Mouse (Mus musculus) adipocyte (in vitro differentiated cells): ENCODE results near the gene Rae1.

Source experiments
- DNase-seq: peaks from one replicate; pipeline ENCODE4 v3.0.0-alpha.2; 2016; ENCODE audit warnings: low spot score

Gene Rae1

DNA sequence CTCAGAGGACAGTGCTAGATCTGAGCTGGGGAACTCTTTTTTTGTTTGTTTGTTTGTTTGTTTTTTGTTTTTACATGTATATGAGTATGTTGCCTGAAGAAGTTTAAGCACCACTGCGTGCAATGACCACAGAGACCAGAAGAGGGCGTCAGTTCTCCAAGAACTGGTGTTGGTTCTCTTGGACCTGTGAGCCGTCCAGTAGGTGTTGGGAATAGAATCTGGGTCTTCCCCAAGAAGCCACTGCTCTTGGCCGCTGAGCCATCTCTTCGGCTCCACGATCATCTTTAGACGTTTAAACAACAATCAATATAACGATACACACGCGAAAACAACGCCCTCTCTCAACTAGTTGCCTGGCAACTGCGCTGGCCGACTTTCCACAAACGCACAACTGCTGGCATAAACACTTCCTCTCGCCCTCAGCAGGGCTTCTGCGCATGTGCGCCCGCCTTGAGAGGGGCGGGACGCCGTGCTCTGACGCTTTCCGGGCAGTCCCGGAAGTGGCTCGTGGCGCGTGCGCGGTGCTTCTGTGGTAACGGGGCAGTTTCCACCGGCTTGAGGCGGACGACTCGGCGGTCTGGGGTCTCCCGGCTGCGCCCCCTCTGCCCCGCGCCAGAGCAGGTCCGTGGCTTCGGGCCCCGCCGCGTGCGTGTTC lies at the start of gene Rae1:
Gene Rae1, plus strand, starts transcription at position 488 of the 655 bp plus-strand sequence.
- peak; percentile 99 for DNase-seq

DNA sequence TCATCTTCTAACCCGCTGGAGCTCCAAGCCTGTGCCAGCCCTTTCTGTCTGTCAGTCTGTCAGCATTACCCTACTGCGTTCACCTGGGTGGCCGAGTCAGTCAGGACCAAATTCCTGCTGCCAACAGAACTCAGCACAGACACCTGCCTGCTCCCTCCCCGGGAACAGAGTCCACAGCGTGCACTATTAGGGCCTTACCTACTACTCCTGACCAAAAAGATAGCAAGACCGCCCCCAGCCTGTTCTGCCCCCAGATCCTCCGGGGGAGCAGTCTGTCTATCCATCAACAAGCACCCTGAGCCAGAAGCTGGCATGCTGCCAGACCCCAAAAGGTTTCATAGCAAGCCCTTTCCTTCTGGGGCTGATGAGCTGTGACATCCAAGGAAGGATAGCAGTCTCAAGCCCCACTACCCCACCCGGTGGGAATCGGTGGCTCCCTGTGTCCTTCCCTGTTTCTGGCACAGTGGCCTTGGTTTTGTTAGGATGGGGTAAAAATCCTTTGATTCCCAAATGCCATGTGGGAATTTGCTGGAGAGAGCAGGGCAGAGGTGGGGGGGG lies 49.7 kb upstream of the Rae1 start:
- no peak for DNase-seq

DNA sequence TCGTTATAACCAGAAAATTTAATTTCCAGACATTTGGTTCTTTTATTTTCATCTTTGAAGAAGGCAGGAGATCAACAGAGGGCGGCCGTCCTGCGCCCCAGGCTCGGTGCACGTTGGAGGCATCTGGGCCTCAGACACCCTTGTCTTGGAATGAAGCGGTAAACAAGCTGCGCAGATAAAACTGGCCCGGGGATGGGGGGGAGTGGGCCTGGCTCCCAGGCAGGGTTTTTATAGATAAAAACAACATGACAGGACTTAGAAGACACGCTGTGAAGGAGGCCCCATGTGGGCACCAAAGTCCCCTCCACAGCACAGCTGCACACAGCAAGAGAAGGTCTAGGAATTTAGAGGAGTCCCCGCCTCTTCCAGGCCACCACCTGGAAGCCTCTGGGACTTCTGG lies 49.2 kb upstream of the Rae1 start:
- DNase-seq, result no peak

DNA sequence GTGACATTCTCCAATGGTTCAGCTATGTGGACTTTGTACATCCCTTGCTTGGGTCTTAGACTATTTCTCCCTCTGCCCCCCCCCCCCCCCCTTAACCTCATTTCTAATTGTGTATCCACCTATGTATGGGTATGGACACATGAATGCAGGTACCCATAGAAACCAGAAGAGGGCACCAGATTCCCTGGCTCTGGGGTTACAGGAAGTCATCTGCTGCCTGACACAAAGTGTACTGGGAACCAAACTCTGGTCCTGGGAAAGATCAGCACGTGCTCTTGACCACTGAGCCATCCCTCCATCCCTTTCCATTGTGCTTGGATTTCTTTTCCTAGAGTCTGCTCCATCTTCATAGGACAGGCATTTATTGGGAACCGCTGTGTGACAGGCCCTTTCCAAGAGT lies 47.9 kb upstream of the Rae1 start:
- no peak for DNase-seq

DNA sequence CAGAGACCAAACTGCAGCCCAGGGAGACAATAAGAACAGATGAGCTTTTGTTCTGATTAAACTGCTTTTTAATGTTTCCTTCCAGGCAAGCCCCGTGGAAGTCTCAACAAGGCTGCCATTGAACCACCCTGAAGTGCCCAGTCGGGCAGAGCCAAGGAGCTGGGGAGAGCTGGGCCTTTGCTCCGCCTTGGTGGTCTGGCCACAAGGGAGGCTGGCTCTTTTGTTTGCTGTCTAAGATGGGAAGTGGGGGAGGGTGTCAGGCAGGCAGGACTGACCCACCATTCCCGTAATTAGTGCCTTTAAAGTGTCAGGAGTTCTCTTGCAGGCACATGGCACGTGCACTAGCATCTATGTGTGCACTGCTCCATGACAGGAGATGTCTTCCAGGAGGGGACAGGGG lies 41.3 kb upstream of the Rae1 start:
- DNase-seq, result no peak

DNA sequence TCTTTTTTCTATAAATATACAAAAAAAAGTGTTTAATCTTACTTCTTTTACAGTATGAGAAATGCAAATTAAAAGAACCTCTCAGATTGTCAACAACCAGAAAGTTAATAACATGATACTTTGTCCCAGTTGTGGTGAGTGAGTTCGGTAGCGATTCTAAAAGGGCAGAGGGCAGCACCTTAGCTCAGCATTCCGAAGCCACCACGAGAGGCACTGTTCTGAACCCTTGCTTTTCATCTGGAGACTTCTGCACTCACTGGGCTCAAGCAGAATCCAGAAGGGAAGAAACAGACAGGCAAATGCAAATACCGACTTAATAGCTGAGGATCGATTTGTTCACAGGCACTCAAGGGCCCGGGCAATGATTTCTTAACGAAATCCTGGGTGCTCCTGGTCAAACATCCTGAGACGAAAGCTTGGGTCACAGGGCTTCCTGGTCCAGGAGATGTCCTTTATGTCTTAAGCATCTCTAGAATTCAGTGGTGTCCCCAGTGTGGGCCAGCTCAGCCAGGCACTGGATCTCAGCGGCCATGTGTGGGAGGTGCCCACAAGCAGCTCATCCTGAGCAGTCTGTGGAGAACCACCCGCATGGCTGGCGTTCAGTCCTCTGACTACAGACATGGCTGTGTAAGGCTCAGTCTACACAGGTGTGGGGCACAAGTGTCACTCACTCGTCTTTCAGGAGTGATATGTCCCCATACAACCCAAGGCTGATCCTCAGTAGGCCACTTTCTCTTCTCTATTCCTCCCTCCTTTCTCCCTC lies 40.7 kb upstream of the Rae1 start:
- peak; percentile 31 for DNase-seq

DNA sequence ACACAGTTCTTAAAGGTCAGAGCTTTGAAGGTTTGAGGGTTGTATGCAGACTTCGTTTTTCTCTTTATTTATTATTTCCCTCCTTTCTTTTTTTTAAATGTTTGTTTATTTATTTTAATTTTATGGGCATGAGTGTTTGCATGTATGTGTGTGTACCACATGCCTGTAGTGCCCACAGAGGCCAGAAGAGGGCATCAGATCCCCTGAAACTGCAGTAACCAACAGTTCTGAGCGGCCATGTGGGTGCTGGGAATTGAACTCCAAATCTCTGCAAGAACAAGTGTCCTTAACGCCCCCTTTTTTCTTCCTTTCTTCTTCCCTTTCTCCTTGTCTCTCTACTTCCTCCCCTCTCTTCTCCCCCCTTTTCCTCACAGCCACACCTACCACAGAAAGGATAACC lies 39.6 kb upstream of the Rae1 start:
- DNase-seq, result no peak

DNA sequence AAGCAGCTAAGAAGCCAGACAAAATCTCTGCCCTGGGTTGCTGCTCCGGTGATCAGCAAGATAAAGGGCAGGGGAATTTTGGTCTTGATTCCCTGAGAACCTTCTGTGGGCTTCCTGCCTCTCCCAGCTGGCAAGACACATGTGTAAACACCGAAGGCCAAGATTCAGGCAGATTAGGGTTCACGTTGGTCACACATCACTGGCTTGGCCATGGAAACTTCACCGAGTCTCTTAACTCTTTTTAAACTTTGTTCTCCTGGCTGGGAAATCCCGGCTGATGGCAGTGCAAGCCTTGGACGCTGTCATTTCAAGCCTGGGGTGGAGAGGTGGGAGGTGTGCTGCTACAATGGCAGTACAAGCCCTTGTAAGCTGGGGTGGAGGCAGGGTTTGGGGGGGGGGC lies 38.7 kb upstream of the Rae1 start:
- DNase-seq, result no peak

DNA sequence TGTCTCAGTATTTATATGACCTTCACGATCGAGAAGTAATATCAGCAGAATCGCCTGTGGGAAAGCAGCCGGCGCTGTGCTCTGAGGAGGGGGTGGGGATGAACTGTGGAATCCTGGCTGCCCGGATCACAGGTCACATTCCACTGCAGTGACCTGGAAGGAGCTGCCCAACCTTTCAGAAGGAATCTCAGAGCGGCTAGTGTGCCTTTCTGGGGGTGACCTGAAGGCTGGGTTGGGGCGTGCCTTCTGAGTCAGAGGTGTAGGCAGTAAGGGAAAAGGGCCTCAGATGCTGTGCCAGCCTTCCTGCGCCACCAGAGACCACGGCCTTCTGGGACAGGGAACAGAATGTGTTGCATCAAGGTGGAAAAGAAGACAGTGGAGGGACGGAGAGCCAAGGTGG lies 34.7 kb upstream of the Rae1 start:
- no peak for DNase-seq

DNA sequence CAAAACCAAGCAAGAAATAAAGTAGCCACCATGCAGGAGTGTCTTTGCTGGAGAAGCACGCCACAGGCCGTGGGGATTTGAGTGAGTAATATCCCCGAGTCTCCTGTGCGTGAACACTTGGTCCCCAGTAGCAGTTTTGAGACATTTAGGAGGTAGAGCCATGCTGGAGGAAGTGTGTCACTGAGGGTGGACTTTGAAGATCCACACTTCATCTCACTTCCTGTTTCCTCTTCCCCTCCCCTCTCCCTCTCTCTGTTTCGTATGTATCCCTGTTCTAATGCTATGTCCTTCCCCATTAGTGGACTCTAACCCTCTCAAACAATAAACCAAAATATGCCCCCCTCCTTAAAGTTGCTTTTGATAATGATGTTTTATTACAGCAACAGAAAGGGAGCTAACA lies 33.4 kb upstream of the Rae1 start:
- DNase-seq, result no peak

DNA sequence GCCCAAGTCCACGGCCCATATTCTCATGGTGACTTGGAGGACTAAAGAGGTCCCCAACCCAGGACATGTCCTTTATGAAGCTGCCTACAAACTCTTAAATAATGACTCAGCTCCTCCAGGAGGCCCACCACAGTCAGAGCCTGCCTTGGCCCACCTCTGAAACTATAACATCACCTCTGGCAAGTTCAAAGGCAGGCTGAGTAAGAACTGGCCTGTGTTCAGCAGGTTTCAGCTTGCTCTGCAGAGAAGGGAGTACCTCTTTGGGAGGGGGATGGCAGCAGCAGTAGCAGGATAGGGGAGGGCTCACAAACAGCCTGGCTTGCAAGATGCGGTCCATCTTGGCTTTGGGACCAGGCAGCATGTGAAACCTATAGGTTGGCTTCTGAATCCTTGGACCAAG lies 28.1 kb upstream of the Rae1 start:
- no peak for DNase-seq

DNA sequence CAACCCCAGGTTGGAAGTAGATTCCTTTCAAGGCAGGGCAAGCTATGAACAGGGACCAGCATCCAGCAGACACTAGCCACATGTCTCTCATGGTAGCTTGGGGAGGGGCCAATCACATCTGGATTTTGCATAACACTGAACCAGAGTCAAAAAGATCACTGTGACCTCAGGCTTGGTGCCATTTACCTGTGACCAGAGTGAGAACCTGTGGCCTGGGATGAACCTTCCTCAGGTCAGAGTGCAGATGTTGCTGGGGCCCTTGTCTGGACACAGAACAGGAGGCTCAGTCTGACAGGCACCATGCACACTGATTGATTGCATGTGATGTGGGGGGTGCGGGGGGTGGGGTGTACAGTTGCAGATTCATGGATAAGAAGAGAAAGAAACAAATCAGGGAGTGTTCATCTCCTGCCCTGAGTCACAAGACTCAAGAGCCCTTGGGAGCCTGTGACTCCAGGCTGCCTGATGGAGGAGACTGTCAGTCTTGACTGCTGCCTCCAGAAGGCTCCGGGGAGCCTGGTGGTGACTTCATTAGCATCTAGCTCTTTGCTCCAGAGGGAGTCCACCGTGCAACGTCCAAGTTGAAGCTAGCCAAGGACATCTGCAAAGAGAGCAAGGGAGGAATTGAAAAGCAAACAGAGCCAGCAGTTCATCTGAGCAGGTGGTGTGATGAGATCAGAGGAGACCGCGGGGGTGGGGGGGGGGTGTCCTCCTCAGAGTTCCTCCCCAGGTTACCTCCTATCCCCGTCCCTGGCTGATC lies 25.9 kb upstream of the Rae1 start:
- no peak for DNase-seq

DNA sequence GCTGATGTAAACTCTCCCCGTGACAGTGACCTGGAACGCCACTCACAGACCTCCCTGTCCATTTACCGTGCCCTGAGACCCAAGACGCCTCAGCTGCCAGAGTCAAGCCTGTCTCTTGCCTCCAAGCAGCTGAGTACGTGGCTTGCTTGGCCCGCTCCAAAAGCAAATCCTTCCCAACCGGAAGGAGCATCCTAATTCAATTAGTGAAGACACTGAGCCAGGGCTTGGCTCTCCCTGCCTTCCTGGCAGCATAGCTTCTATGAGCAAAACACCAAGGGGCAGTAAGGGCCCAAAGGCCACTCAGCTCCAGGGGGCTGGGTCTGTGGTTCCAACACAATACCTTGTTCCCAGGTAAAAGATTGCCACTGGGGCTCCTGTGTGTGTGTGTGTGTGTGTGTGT lies 25.2 kb upstream of the Rae1 start:
- no peak for DNase-seq

DNA sequence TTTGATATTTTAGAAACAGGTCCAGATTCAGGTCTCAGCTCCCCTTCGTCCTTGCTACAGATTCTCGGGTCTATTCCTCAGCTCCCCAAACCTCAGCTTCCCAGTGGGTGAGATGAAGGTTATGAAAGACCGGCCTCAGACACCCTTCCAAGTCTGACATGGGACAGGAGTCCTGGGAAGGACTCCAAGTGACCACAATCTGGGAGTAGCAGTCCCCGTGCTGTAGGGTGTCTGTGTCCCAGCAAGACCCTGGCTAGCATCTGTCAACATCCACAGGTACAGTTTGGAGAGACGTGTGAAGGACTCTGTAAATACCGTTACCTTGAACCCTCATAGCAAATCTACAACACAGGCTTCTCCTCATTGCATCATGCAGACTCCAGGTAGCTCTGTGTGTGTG lies 24.8 kb upstream of the Rae1 start:
- no peak for DNase-seq

DNA sequence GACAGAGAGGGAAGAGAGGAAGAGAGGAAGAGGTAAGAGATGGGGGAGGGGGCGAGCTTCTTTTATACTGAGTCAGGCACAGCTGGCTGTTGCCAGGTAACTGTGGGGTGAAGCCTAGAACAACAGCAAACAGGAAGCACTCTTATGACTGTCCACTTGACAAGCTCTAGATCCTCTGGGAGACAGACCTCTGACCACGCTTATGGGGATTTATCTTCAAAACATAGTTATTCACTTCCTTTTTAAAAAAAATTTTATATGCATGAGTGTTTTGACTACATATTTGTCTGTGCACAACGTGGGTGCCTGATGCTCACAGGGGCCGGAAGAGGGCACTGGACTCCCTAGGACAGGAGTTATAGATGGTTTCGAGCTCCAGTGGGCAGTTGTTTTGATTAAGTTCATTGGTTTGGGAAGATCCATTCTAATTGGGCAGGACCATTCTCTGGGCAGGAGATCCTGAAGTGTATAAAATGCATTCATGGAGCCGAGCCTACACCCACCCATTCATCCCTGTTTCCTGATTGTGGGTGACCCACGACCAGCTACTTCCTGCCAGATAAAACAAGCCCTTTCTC lies 23.2 kb upstream of the Rae1 start:
- no peak for DNase-seq

DNA sequence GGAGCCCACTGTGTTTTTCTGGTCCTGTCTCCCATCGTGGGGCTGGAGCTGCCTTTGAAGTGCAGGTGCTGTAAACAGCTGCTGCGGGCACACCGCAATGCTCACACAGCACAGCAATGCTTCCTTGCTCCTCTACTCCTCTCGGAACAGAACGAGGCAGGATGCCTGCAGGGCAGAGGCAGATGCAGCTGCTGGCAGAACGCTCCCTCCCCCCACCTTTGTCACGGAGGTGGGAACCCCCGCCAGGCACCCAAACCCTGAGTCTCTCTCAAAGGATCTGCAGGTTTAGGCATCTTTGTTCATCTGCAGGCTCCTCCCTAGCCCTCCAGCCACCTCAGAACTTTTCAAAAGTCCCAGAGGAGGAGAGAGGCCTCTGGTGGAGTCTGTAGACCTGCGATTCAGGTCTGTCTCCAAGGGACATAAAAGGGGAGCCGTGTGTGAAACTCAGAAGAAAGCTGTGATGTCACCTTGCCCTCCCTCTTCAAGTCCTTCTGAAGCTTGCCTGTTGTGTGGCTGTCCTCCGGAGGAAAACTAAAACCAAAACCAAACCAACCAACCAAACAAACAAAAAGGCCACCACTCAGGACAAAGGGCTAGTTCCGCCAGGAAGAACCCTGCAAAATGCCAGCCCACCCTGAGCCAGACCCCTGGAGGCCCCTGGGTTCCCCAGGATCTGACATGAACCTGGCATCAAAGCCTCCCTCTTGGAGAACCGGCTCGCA lies 22.3 kb upstream of the Rae1 start, which contains the start of gene Spo11:
Gene Spo11, plus strand, starts transcription at position 292 of the 722 bp plus-strand sequence.
- DNase-seq, result no peak

DNA sequence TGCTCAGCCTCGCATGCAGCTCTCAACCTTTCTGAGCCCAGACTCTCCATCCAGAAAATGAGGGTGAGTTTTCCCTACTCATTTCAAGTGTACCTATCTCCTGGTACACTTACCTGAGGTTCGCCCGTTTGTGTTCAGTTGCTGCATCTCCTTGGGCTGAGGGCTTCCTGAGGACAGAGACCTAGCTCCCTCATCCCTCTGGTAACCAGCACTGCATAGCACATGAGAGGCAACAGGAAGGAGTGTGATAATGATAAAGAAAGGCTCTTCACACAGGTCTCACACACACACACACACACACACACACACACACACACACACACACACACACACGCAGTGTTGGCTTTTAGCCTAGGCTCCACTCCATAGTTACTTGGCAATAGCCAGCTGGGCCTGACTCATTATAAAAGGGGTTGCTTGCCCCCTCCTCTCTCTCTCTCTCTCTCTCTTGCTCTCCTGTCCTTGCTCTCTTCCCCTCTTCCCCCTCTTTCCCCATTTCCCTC lies 21.7 kb upstream of the Rae1 start:
- no peak for DNase-seq

DNA sequence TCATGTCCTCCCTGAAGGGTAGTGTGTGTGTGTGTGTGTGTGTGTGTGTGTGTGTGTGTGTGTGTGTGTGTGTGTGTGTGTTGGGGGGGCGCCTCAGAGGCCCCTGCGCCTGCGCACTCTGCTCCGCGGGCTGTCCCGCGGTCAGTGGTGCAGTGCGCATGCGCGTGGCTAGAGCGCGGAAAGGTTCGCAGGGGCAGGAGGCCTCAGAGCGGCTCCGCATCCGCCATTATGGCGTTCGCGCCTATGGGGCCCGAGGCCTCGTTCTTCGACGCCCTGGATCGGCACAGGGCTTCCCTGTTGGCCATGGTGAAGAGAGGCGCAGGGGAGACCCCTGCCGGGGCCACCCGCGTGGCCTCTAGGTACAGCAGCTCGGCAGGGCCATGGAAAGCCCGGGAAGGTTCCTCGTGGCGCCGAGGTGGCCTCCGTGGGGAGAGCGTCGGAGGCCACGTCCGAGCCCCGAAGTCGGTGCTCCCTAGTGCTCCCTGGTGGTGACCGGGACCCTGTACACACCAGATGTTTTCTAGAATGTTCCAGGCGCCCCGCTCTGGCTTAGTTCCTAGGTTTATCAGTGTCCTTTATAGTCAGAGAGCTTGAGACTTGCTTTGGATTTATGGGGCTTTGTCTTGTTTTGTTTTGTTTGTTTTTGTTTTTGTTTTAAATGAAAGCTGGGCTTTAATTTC lies 20.1 kb upstream of the Rae1 start:
- no peak for DNase-seq

DNA sequence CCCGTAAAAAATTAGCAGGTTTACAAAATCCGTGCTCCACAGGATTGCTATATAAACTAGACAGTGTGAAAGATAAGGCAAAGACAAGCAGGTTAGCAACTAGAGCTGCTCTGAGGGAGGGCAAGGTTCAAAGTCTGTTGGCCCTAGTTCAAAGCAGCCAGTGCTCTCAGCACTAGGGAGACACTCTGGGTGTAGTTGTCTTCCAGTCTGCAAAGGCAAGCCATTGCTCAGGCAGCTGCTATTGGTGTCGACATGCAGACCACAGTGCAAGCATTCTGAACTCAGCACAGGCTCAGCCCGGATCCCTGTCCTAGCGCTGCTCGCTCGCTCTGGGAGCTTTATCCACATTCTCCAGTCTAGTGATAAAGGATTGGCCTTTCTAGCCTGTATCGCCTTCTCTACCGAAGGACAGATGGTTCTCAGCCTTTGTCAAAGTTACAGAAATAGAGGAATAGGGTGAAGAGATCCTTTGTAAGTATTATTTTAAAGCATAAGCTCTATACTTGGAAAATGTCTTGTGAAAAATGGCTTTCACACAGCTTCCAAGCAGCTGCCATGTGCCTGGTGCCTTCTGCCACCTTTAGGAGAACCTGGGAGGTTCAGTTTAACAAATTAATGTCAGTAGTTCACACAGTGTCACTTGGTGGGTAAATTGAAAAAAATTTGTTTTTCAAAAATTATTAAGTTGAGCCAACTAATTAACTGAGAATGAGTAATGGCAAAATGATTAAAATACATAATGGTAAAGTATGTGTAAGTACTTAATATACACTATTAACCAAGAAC lies 16.9 kb upstream of the Rae1 start:
- no peak for DNase-seq

DNA sequence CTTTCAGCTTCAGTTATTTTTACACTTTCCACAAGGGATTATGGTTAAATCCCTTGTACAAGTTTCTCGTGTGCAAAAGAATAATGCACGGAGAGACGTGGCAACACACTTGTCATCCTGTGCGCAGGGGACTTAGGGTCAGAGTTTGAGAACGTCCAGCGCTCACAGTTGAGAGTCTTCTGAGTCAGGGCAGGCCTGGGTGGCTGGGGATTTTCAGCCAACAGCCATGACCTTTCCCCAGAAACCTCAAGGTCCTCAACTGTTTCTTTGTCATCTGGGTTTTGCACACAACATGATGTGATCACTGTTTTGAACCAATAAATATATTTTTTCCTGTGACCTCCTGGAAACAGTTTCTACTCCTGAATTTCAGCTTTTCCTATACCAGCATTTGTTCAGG lies 9.8 kb upstream of the Rae1 start:
- no peak for DNase-seq
